Mouse (Mus musculus): ENCODE measurements around the gene Pdap1.
"Not testable (repeated sequence)": the region's sequence is repeated elsewhere in the genome, so short reads cannot be mapped to it uniquely, and the experiment has no call there.

Gene Pdap1
- long read RNA-seq, experiment 1, partial matches to known transcripts: 54 of 55 reads
- long read RNA-seq, experiment 1, other reads (novel, unspliced or antisense): 1 of 55 reads
- long read RNA-seq, experiment 2, partial matches to known transcripts: 53 of 58 reads
- long read RNA-seq, experiment 2, other reads (novel, unspliced or antisense): 3 of 58 reads

- intact Hi-C loops (cut with DNase I): no loop called here
Observed at GRCm38 (mm10) chr5:145139571-145140519, at the start of gene Pdap1, which contains the start of gene Bud31. Gene Pdap1 (minus strand): TSS chr5:145140238. Gene Bud31 (plus strand): TSS chr5:145140362.

GRCm38 (mm10) chr5:145189416-145189815 is 49.4 kb upstream of the Pdap1 start:
- intact Hi-C loops (cut with DNase I): no loop called here

GRCm38 (mm10) chr5:145185244-145185643 is 45.2 kb upstream of the Pdap1 start:
- intact Hi-C loops (cut with DNase I): no loop called here

- intact Hi-C loops (cut with DNase I): no loop called here
Observed at GRCm38 (mm10) chr5:145178461-145178980, 38.5 kb upstream of the Pdap1 start.

GRCm38 (mm10) chr5:145167306-145167661 is 27.2 kb upstream of the Pdap1 start:
- intact Hi-C loops (cut with DNase I): no loop called here

GRCm38 (mm10) chr5:145166536-145167305 is 26.7 kb upstream of the Pdap1 start, which contains the start of the genes Ptcd1 and Cpsf4:
Gene Ptcd1 (minus strand): TSS chr5:145167108.
Gene Cpsf4 (plus strand): TSS chr5:145167213.
- intact Hi-C loops (cut with DNase I): no loop called here

GRCm38 (mm10) chr5:145165184-145165583 is 25.1 kb upstream of the Pdap1 start:
- intact Hi-C loops (cut with DNase I): no loop called here

- intact Hi-C loops (cut with DNase I): no loop called here
Observed at GRCm38 (mm10) chr5:145164710-145165109, 24.7 kb upstream of the Pdap1 start.

GRCm38 (mm10) chr5:145161361-145161760 is 21.3 kb upstream of the Pdap1 start:
- intact Hi-C loops (cut with DNase I): no loop called here

- intact Hi-C loops (cut with DNase I): no loop called here
Observed at GRCm38 (mm10) chr5:145152690-145153089, 12.7 kb upstream of the Pdap1 start.

GRCm38 (mm10) chr5:145149294-145149693 is 9.3 kb upstream of the Pdap1 start:
- intact Hi-C loops (cut with DNase I): no loop called here

- intact Hi-C loops (cut with DNase I): no loop called here
Observed at GRCm38 (mm10) chr5:145147748-145148147, 7.7 kb upstream of the Pdap1 start.

- intact Hi-C loops (cut with DNase I): no loop called here
Observed at GRCm38 (mm10) chr5:145140611-145141010, 573 bp upstream of the Pdap1 start.

- intact Hi-C loops (cut with DNase I): no loop called here
Observed at GRCm38 (mm10) chr5:145138836-145139235, 1.2 kb downstream of the Pdap1 start.

GRCm38 (mm10) chr5:145133275-145133674 is 6.8 kb downstream of the Pdap1 start:
- intact Hi-C loops (cut with DNase I): not testable (repeated sequence)

- intact Hi-C loops (cut with DNase I): no loop called here
Observed at GRCm38 (mm10) chr5:145130995-145131394, 9.0 kb downstream of the Pdap1 start.

- intact Hi-C loops (cut with DNase I): no loop called here
Observed at GRCm38 (mm10) chr5:145130191-145130590, 9.8 kb downstream of the Pdap1 start.

- intact Hi-C loops (cut with DNase I): not testable (repeated sequence)
Observed at GRCm38 (mm10) chr5:145129773-145130172, 10.3 kb downstream of the Pdap1 start.

GRCm38 (mm10) chr5:145129124-145129523 is 10.9 kb downstream of the Pdap1 start:
- intact Hi-C loops (cut with DNase I): no loop called here

GRCm38 (mm10) chr5:145126580-145126979 is 13.5 kb downstream of the Pdap1 start:
- intact Hi-C loops (cut with DNase I): no loop called here

GRCm38 (mm10) chr5:145123396-145123795 is 16.6 kb downstream of the Pdap1 start:
- intact Hi-C loops (cut with DNase I): no loop called here
